Mouse (Mus musculus) C2C12 (cell line): ENCODE data around the gene Sdhc. TPM values are rescaled to one million over a fixed set of nuclear protein-coding genes. Genes with fewer than 3 reads are reported as not detected.
"Not testable (repeated sequence)": the region's sequence is repeated elsewhere in the genome, so short reads cannot be mapped to it uniquely, and the experiment has no call there.

Source experiments
- H3K27me3 ChIP-seq: one replicate; pipeline ENCODE4 v1.6.1; 2011; ENCODE audit not compliant: control insufficient read depth, insufficient read depth, insufficient read length
- H3K36me3 ChIP-seq: one replicate; pipeline ENCODE4 v1.6.1; 2011; ENCODE audit not compliant: control insufficient read depth, insufficient read depth
- H3K4me3 ChIP-seq: one replicate; pipeline ENCODE4 v1.5.1; 2011; ENCODE audit warnings: mild to moderate bottlenecking, control low read depth; ENCODE audit not compliant: poor library complexity, insufficient read depth, severe bottlenecking
- H3K79me2 ChIP-seq: one replicate; pipeline ENCODE4 v1.6.1; 2011; ENCODE audit not compliant: control insufficient read depth, insufficient read depth
- H3K79me3 ChIP-seq: one replicate; pipeline ENCODE4 v1.6.1; 2011; ENCODE audit warnings: low read depth, control low read depth
- H3ac ChIP-seq: one replicate; pipeline ENCODE3; 2011; ENCODE audit warnings: low read depth; ENCODE audit not compliant: control insufficient read depth, insufficient read length
- microRNA-seq: library from miRNA; unstranded; fragments of <30 nt; microRNA quantifications from one replicate; pipeline ENCODE4, GENCODE M21; 2019; ENCODE audit warnings: borderline microRNAs expressed
- polyA plus RNA-seq: library from polyadenylated mRNA; unstranded; fragments of >200 nt; fragmentation: generic; extraction: Trizol; gene quantifications from one replicate; pipeline ENCODE4 v1.2.1, GENCODE M21; 2012; ENCODE audit warnings: missing spikeins

Gene Sdhc
- polyA plus RNA-seq, 1 experiment = 147 TPM

GRCm38 (mm10) chr1:171079345-171079744 lies 71.1 kb downstream of the Sdhc start:
- H3K36me3 ChIP-seq, H3K79me3 ChIP-seq, H3ac ChIP-seq, H3K4me3 ChIP-seq, H3K27me3 ChIP-seq, H3K79me2 ChIP-seq: not testable (repeated sequence)

DNA sequence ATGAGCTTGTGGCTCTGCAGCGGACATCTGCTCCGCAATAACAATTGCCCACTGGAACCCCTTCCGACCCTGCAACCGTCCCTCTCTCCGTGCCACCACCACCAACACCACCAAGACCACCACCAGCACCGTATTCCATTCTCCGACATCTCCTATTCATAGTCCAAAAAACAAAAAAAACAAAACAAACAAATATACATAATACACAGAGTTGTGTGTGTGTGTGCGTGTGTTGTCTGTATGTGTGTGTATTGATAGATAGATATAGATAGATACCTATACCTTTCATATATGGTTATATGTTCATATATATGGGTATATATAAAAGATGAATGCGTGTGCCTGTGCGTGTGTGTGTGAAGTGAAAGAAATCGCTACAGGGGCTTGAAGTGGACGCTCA lies 72.0 kb downstream of the Sdhc start:
- not testable (repeated sequence) for H3K36me3 ChIP-seq, H3K4me3 ChIP-seq, H3K79me3 ChIP-seq, H3K27me3 ChIP-seq, H3ac ChIP-seq, H3K79me2 ChIP-seq

- H3K79me3 ChIP-seq, H3K4me3 ChIP-seq, H3K79me2 ChIP-seq, H3K27me3 ChIP-seq, H3ac ChIP-seq, H3K36me3 ChIP-seq: not testable (repeated sequence)
These were observed 72.4 kb downstream of the Sdhc start for GRCm38 (mm10) chr1:171077955-171078354.

GRCm38 (mm10) chr1:171077192-171077591 lies 73.2 kb downstream of the Sdhc start:
- not testable (repeated sequence) for H3K79me3 ChIP-seq, H3K4me3 ChIP-seq, H3K27me3 ChIP-seq, H3K36me3 ChIP-seq, H3K79me2 ChIP-seq, H3ac ChIP-seq

Small RNA genes within 50 kb of the gene (microRNA-seq; reads per million reads assigned to microRNA genes)
- not detected for gene Gm27844

Other genes starting within 250 kb of the Sdhc start
- not detected for gene Fcrlb, start 237.7 kb downstream of the Sdhc start, polyA plus RNA-seq
- not detected for gene Fcrla, start 223.0 kb downstream of the Sdhc start, polyA plus RNA-seq
- gene Fcgr2b, start 174.1 kb downstream of the Sdhc start, polyA plus RNA-seq = 0.06 TPM
- 1.0 TPM for gene Fcgr4, start 131.7 kb downstream of the Sdhc start, polyA plus RNA-seq
- gene Fcgr3, start 85.7 kb downstream of the Sdhc start, polyA plus RNA-seq = not detected
- gene Cfap126, start 36.7 kb downstream of the Sdhc start, polyA plus RNA-seq = 0.39 TPM
- gene Mpz, start 108 bp upstream of the Sdhc start, polyA plus RNA-seq = 0.11 TPM
- gene Pcp4l1, start 45.7 kb upstream of the Sdhc start, polyA plus RNA-seq = 0.13 TPM
- 0.04 TPM for gene Nr1i3, start 63.4 kb upstream of the Sdhc start, polyA plus RNA-seq
- 58.7 TPM for gene Tomm40l, start 71.9 kb upstream of the Sdhc start, polyA plus RNA-seq
- gene Apoa2, start 74.5 kb upstream of the Sdhc start, polyA plus RNA-seq = not detected
- gene Fcer1g, start 83.8 kb upstream of the Sdhc start, polyA plus RNA-seq = not detected
- gene Adamts4, start 99.8 kb upstream of the Sdhc start, polyA plus RNA-seq = 6.7 TPM
- 227 TPM for gene Ndufs2, start 100.8 kb upstream of the Sdhc start, polyA plus RNA-seq
- gene B4galt3, start 119.7 kb upstream of the Sdhc start, polyA plus RNA-seq = 17.4 TPM
- gene Ppox, start 130.6 kb upstream of the Sdhc start, polyA plus RNA-seq = 9.0 TPM
- gene Usp21, start 137.4 kb upstream of the Sdhc start, polyA plus RNA-seq = 20.6 TPM
- gene Ufc1, start 144.4 kb upstream of the Sdhc start, polyA plus RNA-seq = 100 TPM
- gene Dedd, start 178.5 kb upstream of the Sdhc start, polyA plus RNA-seq = 44.8 TPM
- gene Nit1, start 195.0 kb upstream of the Sdhc start, polyA plus RNA-seq = 19.5 TPM
- gene Pfdn2, start 195.1 kb upstream of the Sdhc start, polyA plus RNA-seq = 90.9 TPM
- 0.05 TPM for gene Klhdc9, start 210.2 kb upstream of the Sdhc start, polyA plus RNA-seq
- gene Nectin4, start 219.5 kb upstream of the Sdhc start, polyA plus RNA-seq = 0.06 TPM
- 0.05 TPM for gene Arhgap30, start 238.4 kb upstream of the Sdhc start, polyA plus RNA-seq